Mouse (Mus musculus) heart, embryonic 12.5 days (tissue): ENCODE measurements around the gene Ddb1. TPM values are rescaled to one million over a fixed set of nuclear protein-coding genes. Genes with fewer than 3 reads are reported as not detected.

Experiments used
- ATAC-seq: fragments of 200-750 bp; cut with Nextera tagmentation; 2 replicates; pipeline ENCODE4 v1.8.0; 2017; ENCODE audit warnings: moderate TSS enrichment, moderate library complexity; ENCODE audit not compliant: insufficient number of reproducible peaks, low FRiP score
- H3K27ac ChIP-seq: fragments of 300-500 bp; sonication (generic); 2 replicates; pipeline ENCODE4 v1.5.1; 2016; ENCODE audit warnings: mild to moderate bottlenecking, moderate library complexity; ENCODE audit not compliant: poor library complexity, severe bottlenecking
- H3K27me3 ChIP-seq: fragments of 300-500 bp; sonication (generic); replicated peaks from 2 replicates; pipeline ENCODE4 v1.6.1; 2016; ENCODE audit warnings: mild to moderate bottlenecking, moderate library complexity
- H3K36me3 ChIP-seq: fragments of 300-500 bp; sonication (generic); 2 replicates; pipeline ENCODE4 v1.6.1; 2016; ENCODE audit warnings: mild to moderate bottlenecking, moderate library complexity
- H3K4me1 ChIP-seq: fragments of 300-500 bp; sonication (generic); replicated peaks from 2 replicates; pipeline ENCODE4 v1.6.1; 2016; ENCODE audit warnings: mild to moderate bottlenecking
- H3K4me2 ChIP-seq: fragments of 300-500 bp; sonication (generic); 2 replicates; pipeline ENCODE4 v1.6.1; 2016; ENCODE audit warnings: mild to moderate bottlenecking, moderate library complexity
- H3K4me3 ChIP-seq: fragments of 300-500 bp; sonication (generic); 2 replicates; pipeline ENCODE4 v1.5.1; 2016; ENCODE audit warnings: mild to moderate bottlenecking
- H3K9ac ChIP-seq: fragments of 300-500 bp; sonication (generic); 2 replicates; pipeline ENCODE4 v1.6.1; 2016; ENCODE audit warnings: mild to moderate bottlenecking, moderate library complexity
- H3K9me3 ChIP-seq: fragments of 300-500 bp; sonication (generic); replicated peaks from 2 replicates; pipeline ENCODE4 v1.6.1; 2016; ENCODE audit warnings: mild to moderate bottlenecking, moderate library complexity
- WGBS: fragments of 180-500 bp; shearing (Covaris S2); methylation state at CpG from one replicate; pipeline ENCODE4 v1.1.7; 2016; 5-methylcytosine and 5-hydroxymethylcytosine counted together
- polyA plus RNA-seq: library from polyadenylated mRNA; unstranded; fragments of >200 nt; fragmentation: Nextera tagmentation; extraction: Ambion mirVana; gene quantifications from 2 replicates; pipeline ENCODE4 v1.2.1, GENCODE M21; 2016

Gene Ddb1
- polyA plus RNA-seq, 1 experiment from 2014 or later: 339 TPM

DNA sequence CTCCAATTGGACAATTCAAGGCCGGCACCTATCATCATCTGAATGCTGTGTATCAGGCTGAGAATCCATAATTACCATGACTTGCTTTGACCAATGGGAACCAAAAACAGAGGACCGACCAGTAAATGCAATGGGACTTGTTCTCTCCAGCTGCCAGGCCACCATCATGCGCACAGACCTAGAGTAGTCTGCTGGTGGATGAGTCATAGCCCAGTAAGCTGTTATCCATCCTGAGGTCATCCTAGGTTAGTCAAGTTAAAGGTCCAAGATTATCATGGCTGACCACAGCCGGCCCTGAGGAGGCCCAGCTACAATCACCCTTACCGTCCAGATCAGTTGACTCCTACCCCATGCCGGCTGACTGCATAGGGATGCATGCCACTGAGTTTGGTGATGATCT is 35.5 kb upstream of the Ddb1 start:
- Histone ChIP-seq H3K27me3 (no peaks in the 10 kb centered on the region), H3K4me2 (no peak overlapping the region), H3K36me3 (peaks cover 62% of the 10 kb centered on the region), H3K4me3 (no peak overlapping the region), H3K9me3 (no peaks in the 10 kb centered on the region), H3K4me1 (no peaks in the 10 kb centered on the region), H3K27ac (no peak overlapping the region), H3K9ac (no peak overlapping the region)
- no peak for ATAC-seq
- whole genome bisulfite sequencing: 86% methylated on average over 6 of the region's 6 CpGs

DNA sequence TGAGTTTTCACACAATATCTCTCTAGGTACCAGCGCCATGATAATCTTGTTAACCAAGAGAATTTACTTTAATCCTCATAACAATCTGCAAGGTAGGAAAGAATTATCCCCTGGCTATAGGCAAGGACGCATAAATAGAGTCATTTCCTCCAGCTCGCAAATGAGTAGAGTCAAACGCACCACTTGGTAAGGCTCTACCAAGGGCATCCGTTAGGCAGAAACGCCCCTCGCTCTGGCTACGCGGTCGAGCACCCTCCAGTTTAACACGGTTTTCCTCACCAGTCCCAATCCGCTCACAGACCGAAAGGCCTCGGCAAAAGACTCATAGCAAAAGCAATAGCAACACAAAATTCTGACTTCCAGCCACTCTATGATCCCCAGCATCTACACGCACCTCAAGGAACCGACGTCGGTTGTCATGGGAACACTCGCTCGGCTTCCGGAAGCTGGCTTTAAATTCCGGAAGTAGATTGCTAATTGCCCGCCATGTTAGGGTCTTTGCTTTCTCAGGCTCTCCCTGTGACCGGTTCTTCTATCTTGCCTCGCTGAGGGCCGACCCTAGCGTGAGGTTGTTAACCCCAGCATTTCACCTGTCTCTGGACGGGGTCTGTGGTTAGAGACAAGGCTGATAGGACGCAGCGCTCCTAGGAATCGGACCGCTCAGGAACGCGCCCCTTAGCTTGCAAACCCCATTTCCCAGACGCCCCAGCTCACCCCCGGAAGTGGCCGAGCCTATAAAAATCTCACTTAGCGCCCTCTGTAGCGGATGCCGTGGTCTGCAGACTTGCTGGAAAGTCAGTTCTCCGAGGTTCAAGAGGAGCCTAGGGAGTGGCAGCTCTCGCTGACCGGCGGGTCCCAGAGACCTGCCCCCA is 28.2 kb upstream of the Ddb1 start, which contains the start of the genes Cyb561a3 and Tmem138:
Gene Cyb561a3 (plus strand): TSS at position 483 of the 872 bp plus-strand sequence.
Gene Tmem138 (minus strand): TSS at position 673 of the 872 bp plus-strand sequence.
- Histone ChIP-seq H3K4me2 (peak within 1 kb of the TSS; percentile 87), H3K4me1 (peaks cover 16% of the 10 kb centered on the region), H3K4me3 (peak within 1 kb of the TSS; percentile 65), H3K9me3 (no peaks in the 10 kb centered on the region), H3K36me3 (peaks cover 37% of the 10 kb centered on the region), H3K9ac (peak within 1 kb of the TSS; percentile 83), H3K27me3 (no peaks in the 10 kb centered on the region), H3K27ac (peak within 1 kb of the TSS; percentile 86)
- under 1% methylated on average over 44 of the region's 44 CpGs for WGBS
- peak; percentile 93 for ATAC-seq

- 75% methylated on average over 3 of the region's 3 CpGs for WGBS
- ATAC-seq: no peak
- Histone ChIP-seq H3K36me3 (peaks cover 20% of the 10 kb centered on the region), H3K4me1 (peaks cover 16% of the 10 kb centered on the region), H3K4me3 (no peak overlapping the region), H3K27ac (no peak overlapping the region), H3K27me3 (no peaks in the 10 kb centered on the region), H3K4me2 (no peak overlapping the region), H3K9me3 (no peaks in the 10 kb centered on the region), H3K9ac (no peak overlapping the region)
Measured at GRCm38 (mm10) chr19:10580102-10580501, 25.0 kb upstream of the Ddb1 start.

GRCm38 (mm10) chr19:10580761-10581160 is 24.4 kb upstream of the Ddb1 start:
- no peaks in the 10 kb centered on the region for H3K27me3 ChIP-seq
- peaks cover 16% of the 10 kb centered on the region for H3K4me1 ChIP-seq
- ATAC-seq: no peak
- no peaks in the 10 kb centered on the region for H3K9me3 ChIP-seq
- 64% methylated on average over 3 of the region's 3 CpGs for WGBS
- H3K4me3 ChIP-seq: no peak overlapping the region
- H3K36me3 ChIP-seq: peaks cover 22% of the 10 kb centered on the region
- no peak overlapping the region for H3K4me2 ChIP-seq
- no peak overlapping the region for H3K27ac ChIP-seq
- H3K9ac ChIP-seq: no peak overlapping the region

- H3K4me2 ChIP-seq: no peak overlapping the region
- H3K4me1 ChIP-seq: peaks cover 12% of the 10 kb centered on the region
- H3K9me3 ChIP-seq: no peaks in the 10 kb centered on the region
- H3K27me3 ChIP-seq: no peaks in the 10 kb centered on the region
- no peak overlapping the region for H3K27ac ChIP-seq
- WGBS: 80% methylated on average over 6 of the region's 6 CpGs
- H3K4me3 ChIP-seq: no peak overlapping the region
- H3K9ac ChIP-seq: no peak overlapping the region; the same call in 1 of the 2 replicates
- H3K36me3 ChIP-seq: peaks cover 22% of the 10 kb centered on the region
- no peak for ATAC-seq
Measured at GRCm38 (mm10) chr19:10581984-10582383, 23.1 kb upstream of the Ddb1 start.

DNA sequence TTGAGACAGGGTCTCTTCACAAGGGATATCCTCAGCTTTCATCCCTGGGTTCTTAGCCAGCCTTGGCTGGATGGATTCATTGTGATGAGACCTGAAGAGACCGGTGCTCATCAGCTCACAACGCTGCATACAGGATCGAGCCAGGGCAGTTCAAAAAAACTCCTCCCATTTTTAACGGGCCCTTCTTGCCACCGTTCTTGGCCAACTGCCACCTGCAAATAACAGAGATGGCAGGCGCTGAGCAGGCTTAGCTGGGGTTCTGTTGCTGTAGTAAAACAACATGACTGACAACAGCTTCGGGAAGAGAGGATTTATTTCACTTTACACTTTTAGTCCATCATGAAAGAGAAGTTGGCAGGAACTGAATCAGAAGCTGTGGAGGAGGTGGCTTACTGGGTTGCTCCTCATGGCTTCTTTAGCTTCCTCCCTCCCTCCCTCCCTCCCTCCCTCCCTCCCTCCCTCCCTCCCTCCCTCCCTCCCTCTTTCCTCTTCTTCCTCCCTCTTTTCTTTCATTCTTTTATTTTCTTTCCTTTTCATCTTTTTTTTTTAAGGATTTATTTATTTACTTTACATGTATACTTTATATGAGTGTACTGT is 21.5 kb upstream of the Ddb1 start:
- ATAC-seq: no peak
- no peak overlapping the region for H3K4me2 ChIP-seq
- peaks cover 32% of the 10 kb centered on the region for H3K36me3 ChIP-seq
- 64% methylated on average over 7 of the region's 7 CpGs for WGBS
- peaks cover 3% of the 10 kb centered on the region; the same call in 1 of the 2 replicates for H3K4me1 ChIP-seq
- H3K4me3 ChIP-seq: no peak overlapping the region
- no peak overlapping the region for H3K27ac ChIP-seq
- no peaks in the 10 kb centered on the region for H3K9me3 ChIP-seq
- no peak overlapping the region for H3K9ac ChIP-seq
- H3K27me3 ChIP-seq: no peaks in the 10 kb centered on the region

DNA sequence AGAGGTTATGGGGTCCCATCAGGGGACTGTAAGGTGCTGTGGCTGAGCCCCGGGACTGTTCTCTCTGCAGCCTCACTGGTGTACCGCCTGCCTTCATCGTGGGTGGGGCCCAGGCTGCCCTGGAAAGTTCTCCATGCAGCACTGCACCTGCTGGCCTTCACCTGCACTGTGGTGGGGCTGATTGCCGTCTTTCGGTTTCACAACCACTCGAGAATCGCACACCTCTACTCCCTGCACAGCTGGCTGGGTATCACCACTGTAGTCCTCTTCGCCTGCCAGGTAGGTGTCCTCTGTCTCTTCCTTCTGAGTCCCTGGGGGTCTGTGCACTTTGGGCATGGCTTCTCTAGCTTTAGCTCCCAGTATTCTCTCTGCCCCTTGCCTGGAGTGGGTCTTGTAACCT is 20.0 kb upstream of the Ddb1 start:
- Histone ChIP-seq H3K9ac (no peak overlapping the region), H3K9me3 (no peaks in the 10 kb centered on the region), H3K4me1 (no peaks in the 10 kb centered on the region), H3K4me3 (no peak overlapping the region), H3K4me2 (no peak overlapping the region), H3K36me3 (peaks cover 38% of the 10 kb centered on the region), H3K27ac (no peak overlapping the region), H3K27me3 (no peaks in the 10 kb centered on the region)
- WGBS: 85% methylated on average over 8 of the region's 8 CpGs
- ATAC-seq: no peak

- Histone ChIP-seq H3K4me3 (no peak overlapping the region), H3K27ac (no peak overlapping the region), H3K9me3 (no peaks in the 10 kb centered on the region), H3K36me3 (peaks cover 37% of the 10 kb centered on the region), H3K4me2 (no peak overlapping the region), H3K27me3 (no peaks in the 10 kb centered on the region), H3K4me1 (no peaks in the 10 kb centered on the region), H3K9ac (no peak overlapping the region)
- 84% methylated on average over 8 of the region's 8 CpGs for WGBS
- no peak for ATAC-seq
Measured at GRCm38 (mm10) chr19:10587231-10587630, 17.9 kb upstream of the Ddb1 start.

DNA sequence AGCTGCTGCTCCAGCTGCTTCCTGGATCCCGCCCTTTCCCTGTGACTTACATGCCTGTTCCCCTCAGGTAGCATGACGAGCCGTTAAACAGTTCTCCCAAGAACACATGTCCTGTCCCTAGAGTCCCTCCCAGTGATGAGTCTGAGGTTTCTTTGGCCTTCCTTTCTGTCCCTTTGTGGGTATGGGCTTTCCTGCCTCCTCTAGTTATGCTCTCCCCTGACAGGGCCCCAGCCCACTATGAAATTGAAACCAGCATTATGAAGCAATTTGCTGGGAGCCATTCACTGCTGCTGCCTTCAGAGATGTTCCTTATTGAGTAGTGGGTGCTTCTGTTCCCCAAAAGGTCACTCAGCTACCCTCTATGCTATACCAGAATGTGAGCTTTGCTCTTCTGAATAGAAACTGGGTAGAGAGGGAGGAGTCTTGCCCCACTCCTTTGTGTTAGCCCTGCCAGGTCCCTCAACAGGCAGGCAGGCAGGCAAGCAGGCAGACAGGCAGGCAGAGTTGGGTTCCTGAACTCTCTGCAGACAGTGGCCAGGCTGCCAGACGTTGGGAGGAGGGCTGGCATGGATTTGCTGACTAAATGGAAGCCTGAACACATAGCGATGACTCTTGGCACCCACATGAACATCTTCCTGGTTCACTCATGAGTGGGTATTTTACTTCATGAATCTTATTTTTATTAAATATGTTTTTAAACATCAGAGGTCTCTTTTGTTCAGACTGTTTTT is 15.8 kb upstream of the Ddb1 start:
- WGBS: 76% methylated on average over 5 of the region's 5 CpGs
- Histone ChIP-seq H3K4me3 (no peak overlapping the region), H3K9me3 (no peaks in the 10 kb centered on the region), H3K27me3 (no peaks in the 10 kb centered on the region), H3K9ac (no peak overlapping the region), H3K27ac (no peak overlapping the region), H3K4me1 (no peaks in the 10 kb centered on the region), H3K36me3 (peaks cover 50% of the 10 kb centered on the region), H3K4me2 (no peak overlapping the region)
- ATAC-seq: no peak

- Histone ChIP-seq H3K9me3 (no peaks in the 10 kb centered on the region), H3K27me3 (no peaks in the 10 kb centered on the region), H3K27ac (no peak overlapping the region), H3K9ac (no peak overlapping the region), H3K4me2 (no peak overlapping the region), H3K4me1 (no peaks in the 10 kb centered on the region), H3K4me3 (no peak overlapping the region), H3K36me3 (peaks cover 56% of the 10 kb centered on the region)
- 67% methylated on average over 3 of the region's 3 CpGs for WGBS
- ATAC-seq: no peak
Measured at GRCm38 (mm10) chr19:10590301-10590700, 14.8 kb upstream of the Ddb1 start.
